Mouse (Mus musculus) T-helper 1 cell (primary cell): ENCODE measurements at regions not wholly inside any gene's neighbourhood (a gene's known extent, or its start where the extent isn't known, plus 50 kb on each side); places are given as distances from the start of the nearest gene placed in this dataset.

Experiments used
- in situ Hi-C: fragments of 300-600 bp; cut with MboI, MseI; formaldehyde crosslinking; loops from one replicate; pipeline ENCODE4 v1.15.1; 2025; ENCODE audit warnings: high pct_unique_total_duplicates

DNA sequence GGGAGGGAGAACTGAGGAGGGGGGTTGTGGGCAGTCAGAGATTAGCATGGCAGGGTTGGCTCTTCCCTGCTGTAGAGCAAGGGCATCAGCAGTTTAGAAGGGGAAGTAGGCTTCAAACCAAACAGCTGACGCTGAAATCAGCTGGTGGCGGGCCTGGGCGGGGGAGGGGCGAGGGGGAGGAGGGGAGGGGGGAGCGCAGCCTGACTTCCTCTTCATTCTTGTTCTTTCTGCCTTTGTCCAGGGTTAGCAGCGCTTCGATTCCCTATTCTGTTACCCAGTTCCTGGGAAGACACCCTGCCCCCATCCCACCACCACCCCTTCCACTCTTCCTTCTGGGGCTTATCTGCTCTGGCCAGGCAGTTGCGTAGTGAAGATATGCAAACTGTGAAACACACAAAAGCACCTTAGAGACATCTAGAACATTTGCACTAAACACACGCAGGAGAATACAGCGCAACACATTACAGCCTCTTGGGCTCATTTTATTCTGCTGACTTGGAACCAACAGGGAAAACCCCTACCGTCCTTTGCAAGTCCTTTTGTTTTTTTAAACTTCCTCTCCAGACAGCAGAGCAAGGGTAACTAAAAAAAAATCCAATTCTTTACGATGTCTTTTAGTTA is 93.3 kb upstream of the Marcks start:
- in situ Hi-C loops = no loop called here

GRCm38 (mm10) chr10:37231159-37231558 is 92.4 kb upstream of the Marcks start:
- in situ Hi-C loops = no loop called here

DNA sequence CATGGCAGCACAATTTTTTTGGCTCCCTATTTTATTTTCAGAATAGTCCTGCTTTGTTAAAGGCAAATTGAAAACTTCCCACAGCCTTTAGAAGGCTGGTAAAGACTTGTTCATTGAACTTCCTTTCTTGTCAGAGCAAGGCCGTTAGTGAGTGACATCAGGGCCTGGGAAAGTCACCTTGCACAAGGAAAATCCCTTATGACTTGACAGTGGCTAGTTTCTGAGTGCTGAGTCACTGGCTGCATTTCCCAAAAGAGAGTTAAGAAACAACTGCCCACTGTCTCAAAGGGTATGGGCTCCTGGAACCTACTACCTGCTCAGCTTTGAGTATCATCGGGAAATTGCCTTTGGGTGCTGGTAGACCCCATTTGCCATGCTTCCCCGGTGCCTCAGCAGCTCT is 89.2 kb upstream of the Marcks start:
- in situ Hi-C loops = no loop called here

GRCm38 (mm10) chr10:37221730-37222129 is 83.0 kb upstream of the Marcks start:
- in situ Hi-C loops = no loop called here

DNA sequence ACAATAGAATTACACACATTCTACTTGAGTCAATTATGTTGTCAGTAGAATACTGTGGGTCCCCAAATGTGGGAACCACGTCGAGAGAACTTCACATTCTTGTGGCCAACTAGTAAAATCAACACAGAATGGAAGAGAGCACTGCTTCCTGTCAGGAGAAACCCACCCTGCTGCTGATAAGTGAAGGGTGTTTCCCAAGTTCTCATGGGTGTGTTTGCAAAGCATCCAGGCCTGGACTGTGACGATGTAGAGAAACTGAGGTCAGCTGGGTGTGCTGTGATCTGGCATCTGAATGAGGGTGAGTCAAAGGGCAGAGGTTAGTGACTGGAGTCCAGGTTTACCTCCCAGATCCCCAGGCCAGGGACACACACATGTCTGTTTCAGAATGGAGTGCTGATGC is 81.7 kb upstream of the Marcks start:
- in situ Hi-C loops = no loop called here

- in situ Hi-C loops = no loop called here
Observed at GRCm38 (mm10) chr10:37219936-37220335, 81.2 kb upstream of the Marcks start.

DNA sequence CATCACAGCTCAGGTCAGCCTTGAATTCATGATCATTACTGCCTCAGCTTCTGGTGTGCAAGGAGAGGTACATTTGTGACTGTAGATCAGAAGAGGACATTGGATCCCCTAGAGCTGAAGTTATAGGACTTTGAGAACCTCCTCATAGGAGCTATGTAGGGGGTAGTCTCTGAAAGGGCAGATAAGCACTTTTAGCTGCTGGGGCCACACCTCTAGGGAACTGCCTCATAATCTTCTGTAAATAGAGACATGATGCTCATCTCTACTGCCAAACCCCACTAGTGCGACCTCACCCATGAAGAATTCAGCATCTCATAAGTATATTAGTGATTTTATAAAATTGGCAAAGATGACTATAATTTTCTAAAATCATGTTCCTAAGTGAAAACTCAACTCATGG is 80.7 kb upstream of the Marcks start:
- in situ Hi-C loops = no loop called here

DNA sequence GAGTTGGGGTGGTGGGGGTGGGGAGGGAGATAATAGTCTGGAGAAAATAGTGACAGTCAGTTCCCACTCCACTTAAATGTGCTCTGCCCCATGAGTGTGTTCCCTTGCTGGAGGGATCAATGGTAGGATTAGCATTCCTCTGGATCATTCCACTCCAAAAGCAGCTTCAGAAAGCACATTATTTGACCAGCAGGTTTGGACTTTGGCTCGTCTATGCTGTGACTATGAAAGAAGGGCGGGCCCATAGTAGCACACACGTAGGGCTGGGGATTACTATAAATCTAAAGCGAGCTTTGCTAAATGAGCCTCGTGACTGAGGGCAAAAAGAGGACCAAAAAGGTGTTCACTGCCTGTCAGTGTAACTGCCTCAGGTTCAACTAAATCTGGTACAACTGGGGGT is 75.9 kb upstream of the Marcks start:
- in situ Hi-C loops = no loop called here

DNA sequence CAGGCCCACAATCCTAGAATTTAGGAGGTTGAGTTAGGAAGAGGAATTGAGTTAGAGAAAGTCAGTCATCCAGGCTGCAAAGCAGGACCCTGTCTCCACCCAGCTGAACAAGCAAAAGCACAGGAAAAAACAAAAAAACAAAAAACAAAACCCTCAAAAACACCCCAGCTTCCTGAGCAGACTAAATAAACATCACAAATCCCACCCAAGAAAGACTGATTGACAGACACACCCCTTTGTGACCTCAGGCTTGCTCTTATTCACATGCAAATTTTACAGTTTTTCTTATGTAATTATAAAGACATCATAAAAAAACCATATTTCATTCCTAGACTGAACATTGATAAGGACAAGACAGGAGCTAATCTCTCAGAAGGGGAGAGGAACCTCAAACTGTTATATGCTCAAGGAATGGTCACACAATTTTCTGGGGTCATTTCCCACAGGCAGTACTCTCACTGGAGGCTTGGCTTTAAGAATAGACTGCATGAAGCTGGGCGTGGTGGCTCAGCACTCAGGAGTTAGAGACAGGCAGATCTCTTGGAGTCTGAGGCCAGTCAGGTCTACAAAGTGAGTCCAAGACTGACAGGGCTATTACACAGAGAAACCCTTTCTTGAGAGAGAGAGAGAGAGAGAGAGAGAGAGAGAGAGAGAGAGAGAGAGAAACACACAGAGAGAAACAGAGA is 73.8 kb upstream of the Marcks start:
- in situ Hi-C loops = no loop called here

DNA sequence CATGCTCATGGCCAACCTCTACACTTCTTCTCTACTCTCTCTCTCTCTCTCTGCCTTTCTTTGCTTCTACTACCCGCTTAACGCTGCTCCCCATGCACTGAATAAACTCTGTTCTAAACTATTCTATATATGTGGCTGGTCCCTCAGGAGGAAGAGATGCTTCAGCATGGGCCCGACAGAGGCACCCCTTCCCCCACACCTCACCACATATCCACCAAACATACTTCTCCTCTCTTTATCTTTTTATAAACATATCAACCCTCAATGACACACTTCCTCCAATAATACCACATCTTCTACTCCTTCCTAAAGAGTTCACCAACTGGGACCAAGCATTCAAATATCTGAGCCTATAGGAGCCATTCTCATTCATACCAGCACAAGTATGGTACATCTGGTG is 72.6 kb upstream of the Marcks start:
- in situ Hi-C loops = no loop called here

DNA sequence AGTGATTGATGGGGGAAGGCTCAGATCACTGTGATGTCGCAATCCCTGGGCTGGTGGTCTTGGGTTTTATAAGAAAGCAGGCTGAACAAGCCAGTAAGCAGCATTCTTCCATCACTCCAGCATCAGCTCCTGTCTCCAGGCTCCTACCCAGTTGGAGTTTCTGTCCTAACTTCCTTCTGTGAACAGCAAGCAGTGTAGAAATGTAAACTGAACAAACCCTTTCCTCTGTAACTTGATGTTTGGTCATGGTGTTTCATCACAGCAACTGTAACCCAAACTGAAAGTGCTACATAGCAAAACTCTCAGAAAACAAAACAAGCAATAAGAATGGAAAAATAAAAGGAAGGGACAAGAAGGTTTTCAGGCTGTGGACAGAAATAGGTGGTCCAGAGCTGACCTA is 71.5 kb upstream of the Marcks start:
- in situ Hi-C loops = no loop called here

DNA sequence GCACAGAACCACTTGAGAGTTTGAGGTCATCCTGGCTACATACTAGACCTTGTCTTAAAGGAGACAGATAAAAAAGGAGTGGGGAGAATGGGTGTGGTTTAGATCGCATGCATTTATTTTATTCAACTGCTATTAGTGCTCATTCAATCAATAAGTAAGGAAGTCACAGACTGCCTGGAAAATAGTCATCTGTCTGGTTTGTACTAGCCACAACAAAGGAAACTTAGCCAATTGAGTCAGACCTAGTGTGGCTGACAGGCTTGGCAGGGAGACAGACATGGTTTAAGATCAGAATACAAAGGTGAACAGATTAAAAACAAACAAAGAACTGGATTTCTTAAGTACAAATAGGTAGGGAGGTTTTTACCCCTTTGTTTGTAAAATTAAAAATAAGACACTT is 68.3 kb upstream of the Marcks start:
- in situ Hi-C loops = no loop called here

- in situ Hi-C loops = no loop called here
Observed at GRCm38 (mm10) chr10:37206546-37206945, 67.8 kb upstream of the Marcks start.

DNA sequence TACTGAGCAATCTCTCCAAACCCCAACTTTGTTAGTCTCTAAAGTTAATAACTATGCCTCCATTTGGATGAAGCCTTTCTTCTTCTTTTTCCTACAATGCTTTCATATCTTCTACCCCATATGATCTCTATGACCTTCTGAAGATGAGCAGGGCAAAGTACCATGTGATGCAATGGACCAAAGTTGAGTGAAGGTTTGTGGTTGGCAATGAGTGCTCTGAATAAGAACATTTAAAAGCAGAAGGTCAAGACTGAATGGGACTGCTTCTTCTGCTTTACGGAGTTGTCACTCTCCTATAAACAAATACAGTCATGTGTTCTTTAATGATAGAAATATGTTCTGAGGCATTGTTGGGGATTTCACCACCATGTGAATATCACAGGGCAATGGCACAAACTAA is 65.0 kb upstream of the Marcks start:
- in situ Hi-C loops = no loop called here

- in situ Hi-C loops = loop anchor here (25.0 kb wide), 1 partner anchor 1983 kb away; no protein-coding TSS in a partner anchor
Observed at GRCm38 (mm10) chr10:37194798-37195453, 56.2 kb upstream of the Marcks start.

GRCm38 (mm10) chr10:37194131-37194797 is 55.5 kb upstream of the Marcks start:
- in situ Hi-C loops = loop anchor here (25.0 kb wide), 1 partner anchor 1982 kb away; no protein-coding TSS in a partner anchor

- in situ Hi-C loops = loop anchor here (25.0 kb wide), 1 partner anchor 1980 kb away; no protein-coding TSS in a partner anchor
Observed at GRCm38 (mm10) chr10:37192661-37193060, 53.9 kb upstream of the Marcks start.

- in situ Hi-C loops = loop anchor here (25.0 kb wide), 1 partner anchor 1978 kb away; no protein-coding TSS in a partner anchor
Observed at GRCm38 (mm10) chr10:37190092-37190491, 51.4 kb upstream of the Marcks start.
